Mouse (Mus musculus) 3134 (cell line): ENCODE data around the gene Dusp23.
A peak's percentile ranks its signal among the peaks of the same experiment; 100 is the strongest.

Source experiments
- DNase-seq: peaks from one replicate; pipeline ENCODE4 v3.0.0-alpha.2; 2011; ENCODE audit warnings: low spot score; ENCODE audit not compliant: insufficient read length; ENCODE audit errors: extremely low read depth

Gene Dusp23

DNA sequence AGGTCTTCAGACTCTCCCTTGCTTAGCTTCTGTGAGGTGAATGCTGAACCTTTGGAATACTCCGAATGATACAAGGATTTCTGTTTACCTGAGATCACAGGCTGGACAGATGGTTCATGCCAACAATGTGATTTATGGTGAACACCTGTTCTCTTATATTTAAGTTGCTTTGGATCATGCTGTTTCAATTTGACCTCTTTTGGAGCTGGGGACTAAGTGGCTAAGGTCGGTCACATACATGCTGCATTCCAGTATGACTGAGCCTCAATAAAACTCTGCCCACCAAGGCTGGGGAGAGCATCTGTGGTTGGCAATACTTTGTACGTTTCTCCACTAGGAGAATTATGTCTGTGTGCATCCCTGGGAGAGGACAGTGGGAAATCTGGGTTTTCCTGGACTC is 8.7 kb downstream of the Dusp23 start:
- DNase-seq = no peak

DNA sequence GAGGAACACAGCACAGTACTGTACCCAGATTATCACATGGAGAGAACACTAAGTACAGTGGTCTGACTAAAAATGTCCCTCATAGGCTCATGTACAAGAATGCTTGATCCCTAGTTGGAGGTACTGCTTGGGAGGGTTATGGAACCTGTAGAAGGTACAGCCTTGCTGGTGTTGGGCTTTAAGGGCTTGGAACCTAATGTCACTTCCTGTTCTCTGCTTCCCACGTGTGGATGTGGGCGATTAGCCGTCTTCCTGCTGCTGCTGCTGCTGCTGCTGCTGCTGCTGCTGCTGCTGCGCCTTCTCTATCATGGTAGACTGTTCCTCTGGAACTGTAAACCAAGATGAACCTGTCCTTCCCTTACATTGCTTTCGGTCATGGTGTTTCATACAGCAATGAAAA is 9.2 kb downstream of the Dusp23 start:
- DNase-seq = no peak

DNA sequence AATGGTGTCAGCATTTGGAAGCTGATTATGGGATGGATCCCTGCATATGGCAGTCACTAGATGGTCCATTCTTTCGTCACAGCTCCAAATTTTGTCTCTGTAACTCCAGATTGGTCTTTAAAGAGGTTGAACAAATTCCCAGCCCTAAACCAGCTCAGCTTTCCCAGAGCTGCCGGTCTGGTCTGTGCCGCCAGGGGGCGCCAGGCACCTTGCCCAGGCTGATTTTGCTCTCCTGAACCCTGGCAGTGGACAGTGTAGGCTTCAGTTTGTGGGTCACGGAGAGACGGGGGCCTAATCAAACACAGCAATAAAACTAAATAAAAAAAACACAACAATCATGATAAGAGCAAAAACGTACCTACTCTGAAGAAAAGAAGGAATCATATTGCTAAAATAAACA is 13.5 kb downstream of the Dusp23 start:
- DNase-seq = peak; percentile 37

DNA sequence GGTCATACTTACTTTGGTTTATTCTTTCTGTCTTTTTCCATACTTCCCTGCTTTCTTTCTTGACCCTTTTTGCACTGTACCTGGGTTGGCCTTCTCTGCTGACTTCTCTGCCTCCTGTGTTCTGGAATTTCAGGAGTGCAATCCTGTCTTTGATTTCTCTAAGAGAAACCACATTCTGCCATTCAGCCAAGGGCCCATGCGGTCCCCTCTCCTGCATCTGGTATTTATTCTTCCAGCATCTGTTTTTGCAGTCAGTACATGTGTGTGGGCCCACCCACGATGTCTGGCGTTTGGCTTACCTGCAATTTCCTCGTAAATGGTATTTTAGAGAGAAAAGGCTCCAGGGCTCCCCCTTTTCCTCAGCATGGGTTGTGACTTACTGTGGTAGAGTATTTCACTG is 14.6 kb downstream of the Dusp23 start:
- DNase-seq = no peak

DNA sequence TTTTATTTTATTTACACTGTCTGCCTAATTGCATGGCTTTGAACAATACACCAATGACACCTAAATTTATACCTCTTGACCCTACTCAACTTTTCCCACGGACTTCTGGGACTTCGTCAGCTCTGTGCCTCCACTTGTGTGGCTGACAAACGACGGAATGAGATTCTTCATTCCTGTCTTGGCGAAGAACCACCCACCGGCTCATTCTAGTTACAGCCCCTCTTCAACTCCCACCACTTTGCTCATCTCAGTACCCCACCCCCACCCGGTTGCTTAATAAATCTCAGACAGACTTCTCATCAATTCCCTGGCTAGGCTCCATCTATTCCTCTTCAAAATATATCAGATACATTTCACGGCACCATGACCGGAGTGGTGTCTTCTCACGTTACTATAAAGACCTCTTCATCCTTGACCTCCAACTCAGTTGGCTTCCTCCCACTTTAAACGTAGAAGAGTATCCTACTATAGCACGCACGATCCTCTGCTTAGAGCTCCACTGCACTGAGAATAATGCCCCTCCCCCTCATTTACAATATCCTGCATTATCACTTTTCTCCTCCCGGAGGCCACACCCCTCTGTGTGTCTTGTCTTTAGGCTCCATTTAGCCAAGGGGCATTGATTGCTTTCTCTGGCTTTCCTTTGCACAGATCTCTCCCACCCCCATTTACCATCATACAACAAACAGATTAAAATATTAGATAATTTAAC is 15.2 kb downstream of the Dusp23 start:
- DNase-seq = no peak

DNA sequence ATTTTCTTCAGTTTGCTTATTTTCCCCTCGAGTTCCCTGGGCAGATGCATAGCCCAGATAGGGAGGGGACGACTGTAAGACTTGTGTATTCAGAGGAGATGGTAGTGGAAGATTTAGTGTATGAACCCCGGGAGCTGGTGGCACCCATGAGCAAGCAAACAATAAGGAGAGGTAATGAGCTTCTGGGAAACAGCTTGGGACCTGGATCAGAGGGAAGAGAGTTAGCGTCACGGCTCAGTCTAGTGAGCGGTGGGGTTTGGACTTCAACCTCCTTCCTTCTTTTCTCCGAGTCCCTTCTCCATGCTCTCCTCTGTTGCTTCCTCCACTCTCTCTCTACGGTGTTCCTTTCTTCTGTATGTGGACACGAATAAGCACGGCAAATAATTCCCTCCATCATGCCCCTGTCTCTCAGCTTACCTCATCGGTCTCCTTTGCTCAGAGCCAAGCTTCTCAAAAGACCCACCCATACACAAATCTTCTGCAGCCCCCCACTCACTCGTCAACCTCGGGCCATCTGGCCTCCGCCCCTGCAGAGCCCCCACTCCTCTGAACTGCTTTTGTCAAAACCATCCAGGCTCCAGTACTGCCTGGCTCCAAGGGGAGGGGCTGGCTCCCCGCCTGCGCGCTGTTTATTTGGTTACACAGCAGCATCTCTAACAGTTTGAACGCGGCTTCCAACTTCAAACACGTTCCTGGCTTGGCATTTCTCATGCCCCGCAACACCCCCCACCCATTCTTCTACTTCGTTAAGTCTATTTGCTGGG is 16.0 kb downstream of the Dusp23 start:
- no peak for DNase-seq

DNA sequence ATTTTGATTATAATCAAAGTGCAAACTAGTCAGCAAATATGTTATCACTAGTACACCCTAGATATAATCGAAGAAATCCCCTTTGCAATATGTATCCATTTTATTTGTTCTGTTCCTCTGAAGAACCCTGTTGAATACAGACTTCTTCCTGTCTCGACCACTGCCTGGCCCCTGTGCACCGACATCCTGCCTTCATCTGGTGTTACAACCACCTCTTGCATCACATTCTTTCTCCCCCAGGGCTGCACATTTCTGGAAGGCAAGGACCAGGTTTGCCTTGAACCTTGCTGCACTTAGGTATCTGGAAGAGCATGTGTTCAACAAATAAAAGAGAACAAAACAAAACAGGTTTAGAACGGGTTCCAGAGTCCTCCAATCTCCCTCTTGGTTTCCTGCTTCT is 17.4 kb downstream of the Dusp23 start:
- DNase-seq = no peak

DNA sequence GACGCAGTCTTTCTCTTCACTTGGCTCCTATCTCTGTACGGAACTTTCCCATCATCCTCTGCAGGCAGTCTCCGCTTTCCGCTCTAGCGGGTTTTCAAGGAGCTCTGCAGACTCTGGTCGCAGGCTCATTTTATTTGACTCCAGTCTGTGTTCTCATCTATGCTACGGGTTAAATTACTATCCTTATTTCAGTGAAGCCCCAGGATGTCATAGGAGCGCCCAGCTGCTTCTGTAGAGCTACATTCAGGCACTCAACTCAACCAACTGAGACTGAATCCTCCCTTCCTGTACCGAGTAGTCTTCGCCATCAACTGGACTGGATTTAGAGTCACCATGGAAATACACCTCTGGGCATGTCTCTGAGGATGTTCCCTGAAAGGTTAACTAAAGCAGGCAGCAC is 18.1 kb downstream of the Dusp23 start:
- DNase-seq = no peak

DNA sequence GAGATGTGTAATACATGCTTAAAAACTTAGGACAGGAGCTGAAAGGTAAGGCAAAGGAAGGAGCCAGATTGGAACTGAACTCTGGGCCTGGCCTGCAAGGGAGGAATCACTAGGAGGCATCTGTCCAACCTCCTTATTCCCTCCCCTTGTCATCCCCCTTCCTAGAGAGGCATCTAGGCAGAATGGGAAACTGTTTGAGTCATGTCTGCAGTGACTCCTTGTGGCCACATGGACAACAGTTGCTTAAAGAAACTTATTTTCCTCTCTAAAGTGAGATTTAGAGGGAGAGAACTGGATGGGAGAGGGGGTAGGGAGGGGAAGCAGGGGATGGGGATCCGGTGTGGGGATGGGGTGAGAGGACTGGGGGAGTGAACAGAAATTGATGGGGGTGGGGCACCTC is 20.0 kb downstream of the Dusp23 start:
- DNase-seq = no peak

DNA sequence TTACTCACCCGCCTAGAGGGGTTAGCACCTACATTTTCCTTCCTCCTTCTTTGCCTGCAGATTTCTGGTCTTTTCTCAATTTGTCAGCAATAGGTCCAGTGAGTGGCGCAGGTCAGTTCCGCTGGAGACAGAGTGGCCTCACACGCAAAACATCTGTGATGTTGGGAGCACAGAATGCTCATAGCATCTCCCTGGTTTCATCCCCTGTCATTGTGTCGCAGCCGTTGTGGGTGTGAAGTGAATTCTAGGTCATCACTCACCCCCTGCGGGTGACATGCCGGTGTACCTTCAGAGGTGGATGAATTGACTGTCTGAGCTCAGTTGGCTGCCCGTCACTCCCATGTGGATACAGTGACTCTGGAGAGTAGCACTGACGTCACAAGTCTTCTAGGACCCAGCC is 21.5 kb downstream of the Dusp23 start:
- DNase-seq = no peak

DNA sequence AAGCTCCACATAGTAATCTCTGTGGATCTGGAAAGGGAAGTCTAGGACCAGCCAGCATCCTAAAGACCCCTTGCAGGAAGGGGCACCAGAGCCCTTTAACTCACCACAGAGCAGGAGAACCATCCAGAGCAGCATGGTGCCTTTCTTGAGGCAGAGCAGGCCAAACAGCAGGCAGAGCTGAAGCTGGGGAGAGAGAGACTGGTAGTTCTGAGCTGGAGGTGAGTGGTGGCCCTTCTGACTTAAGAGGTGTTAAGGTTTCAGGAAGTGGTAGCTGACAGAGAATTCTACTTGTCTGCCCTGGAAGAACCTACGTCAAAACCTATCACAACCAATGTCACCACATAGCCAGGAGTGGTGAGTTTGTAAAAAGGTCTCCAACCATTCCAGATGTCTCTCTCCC is 30.4 kb downstream of the Dusp23 start, which contains the start of gene Fcrl6:
Gene Fcrl6 (minus strand): TSS at position 226 of the 400 bp plus-strand sequence.
- DNase-seq = no peak

DNA sequence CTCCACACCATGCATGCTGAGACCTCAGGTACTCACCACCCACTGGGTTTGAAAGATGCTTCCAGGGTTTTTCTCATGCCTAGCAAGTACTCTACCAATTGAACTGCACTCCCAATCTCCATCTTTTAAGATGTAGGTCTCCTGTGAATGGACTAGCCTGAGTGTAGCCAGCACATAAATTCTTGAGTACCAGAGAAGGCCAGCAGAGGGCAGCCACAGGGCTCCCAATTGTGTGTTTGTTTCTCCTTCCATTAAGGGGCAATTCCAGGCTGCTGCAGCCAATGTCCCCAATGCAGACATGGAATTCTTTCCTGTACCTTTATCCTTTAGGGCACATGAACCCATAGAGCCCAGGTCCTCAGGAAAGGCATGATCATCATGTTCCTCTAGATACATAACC is 38.3 kb downstream of the Dusp23 start:
- DNase-seq = no peak

DNA sequence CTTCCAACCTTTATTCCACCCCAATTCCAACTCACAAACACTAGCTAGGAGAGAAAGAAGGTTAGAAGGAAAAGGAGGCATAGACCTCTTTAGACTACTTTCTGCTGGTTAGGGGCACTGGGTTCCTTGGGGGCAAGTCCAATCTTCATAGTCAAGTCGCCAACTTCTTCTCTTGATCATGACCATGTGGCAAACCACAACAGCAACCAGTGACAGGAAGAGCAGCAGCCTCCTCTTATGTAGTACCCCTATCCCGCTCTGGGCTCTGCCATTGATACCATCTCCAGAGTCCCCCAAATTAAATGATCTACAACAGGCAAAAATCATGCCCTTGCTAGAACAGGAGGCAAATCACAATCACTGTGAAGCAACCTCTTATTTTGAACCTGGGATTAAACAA is 38.8 kb downstream of the Dusp23 start:
- no peak for DNase-seq

DNA sequence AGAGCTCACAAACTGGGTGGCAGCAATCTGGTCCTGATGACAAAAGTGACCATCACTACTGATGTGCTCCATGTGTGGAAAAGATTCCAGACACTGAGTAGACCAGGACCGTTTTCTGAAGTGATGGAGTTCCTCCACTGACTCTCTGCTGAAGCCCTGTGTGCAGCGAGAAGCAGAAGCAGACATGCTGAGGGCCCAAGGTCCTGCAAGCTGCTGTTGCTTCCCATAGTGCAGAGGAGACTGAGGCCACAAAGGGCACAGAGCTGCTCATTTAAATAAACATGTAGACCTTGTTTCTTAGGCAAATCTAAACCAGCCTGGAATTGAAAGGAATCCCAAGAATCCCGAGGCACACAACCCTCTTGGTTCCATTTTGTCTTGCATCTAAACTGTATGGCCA is 39.4 kb downstream of the Dusp23 start:
- no peak for DNase-seq

DNA sequence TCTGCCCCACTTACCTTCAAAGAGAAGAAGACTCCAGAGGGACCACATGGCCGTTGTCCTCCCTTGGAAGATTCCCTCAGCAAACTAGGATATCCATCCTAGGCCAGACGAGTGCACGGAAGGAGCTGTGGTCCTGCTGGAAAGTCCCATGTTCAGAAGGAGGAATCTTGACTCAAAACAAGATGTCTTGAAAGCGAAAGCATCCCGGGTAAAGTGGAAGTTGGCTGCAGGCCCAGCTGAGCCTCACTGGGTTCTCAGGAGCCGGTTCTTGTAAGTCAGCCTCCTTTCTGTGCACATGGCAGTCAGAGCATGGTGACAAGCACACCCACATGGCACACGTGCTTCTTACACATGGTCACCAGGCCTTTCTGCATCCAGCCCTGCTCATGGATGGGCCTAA is 42.4 kb downstream of the Dusp23 start, which contains the start of gene Slamf8:
Gene Slamf8 (minus strand): TSS at position 184 of the 400 bp plus-strand sequence.
- peak; percentile 57 for DNase-seq

DNA sequence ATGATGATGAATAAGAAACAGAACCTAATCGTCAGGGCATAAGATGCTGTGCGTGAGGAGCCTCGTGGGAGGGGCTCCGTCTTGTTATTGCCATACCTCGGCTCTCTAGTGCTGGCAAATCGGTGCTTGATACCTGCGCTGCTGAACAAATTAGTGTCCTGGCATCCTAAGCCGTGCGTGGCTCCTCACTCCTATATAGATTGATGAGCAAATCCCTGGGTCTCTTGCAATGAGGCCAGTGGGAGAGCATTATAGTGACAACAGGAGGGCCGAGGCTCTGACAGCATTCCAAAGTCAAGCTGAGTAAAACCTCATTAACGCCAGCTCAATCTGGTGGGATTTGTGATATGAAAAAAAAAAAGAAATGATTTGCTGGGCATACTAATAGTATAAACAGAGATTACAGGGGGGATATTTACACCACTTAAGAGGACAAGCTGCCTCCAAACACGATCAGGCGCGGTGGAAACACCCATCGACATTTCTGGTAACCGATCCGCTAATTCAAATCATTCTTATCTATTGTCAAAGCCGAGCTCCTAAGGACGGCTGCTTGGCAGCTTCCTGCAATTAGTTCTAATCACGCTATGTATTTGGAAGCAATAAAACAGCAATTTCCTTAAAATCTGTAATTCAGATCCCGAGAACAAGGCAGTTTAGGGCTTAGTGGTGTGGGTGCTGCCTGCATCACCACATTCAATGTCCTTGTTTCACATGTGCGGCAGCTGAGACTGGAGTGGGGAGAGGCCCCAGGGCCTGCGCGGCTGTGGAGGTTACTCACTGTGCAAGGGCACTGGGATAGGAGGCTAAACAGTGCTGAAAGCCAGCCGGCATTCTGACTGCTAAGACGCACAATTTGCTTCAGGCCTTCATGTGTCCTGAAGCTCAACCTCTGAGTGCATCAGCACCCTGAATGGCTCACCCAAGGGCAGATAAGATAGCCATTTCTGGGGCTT is 46.9 kb downstream of the Dusp23 start:
- no peak for DNase-seq

DNA sequence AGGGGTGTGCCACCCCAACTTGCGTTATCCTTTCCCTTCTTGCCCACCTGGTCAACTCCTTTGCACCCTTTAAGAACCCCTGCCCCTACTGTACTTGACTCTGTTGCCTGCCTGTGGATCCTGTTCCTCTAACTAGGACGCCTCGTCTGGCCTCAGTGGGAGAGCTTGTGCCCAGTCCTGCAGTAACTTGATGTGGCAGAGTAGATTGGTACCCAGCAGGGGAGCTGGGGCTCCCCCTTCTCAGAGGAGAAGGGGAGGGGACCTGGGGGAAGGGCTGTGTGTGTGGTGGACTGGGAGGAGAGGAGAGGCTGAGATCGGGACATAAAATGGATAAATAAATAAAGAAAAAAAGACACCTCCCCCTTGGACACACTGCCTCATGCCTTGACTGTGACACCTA is 47.7 kb downstream of the Dusp23 start:
- DNase-seq = no peak

DNA sequence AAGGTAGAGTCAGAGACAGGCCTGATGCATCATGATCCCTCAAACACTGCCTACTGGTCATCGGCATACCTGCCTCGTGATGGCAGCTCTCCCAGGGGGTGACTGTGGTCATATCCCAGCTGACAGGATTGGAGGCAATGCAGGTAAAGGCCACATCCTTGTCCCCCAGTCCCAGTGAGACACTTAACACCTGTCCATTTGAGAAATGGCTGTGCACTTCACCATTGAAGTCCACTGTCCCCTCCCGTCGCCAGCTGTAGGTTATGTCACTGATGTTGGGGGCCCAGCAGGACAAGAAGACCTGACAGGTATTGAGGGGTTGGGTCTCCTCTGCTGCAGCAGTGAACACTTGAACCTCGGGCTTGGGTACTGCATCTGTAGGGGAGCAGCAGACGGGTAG is 48.5 kb downstream of the Dusp23 start:
- DNase-seq = no peak

DNA sequence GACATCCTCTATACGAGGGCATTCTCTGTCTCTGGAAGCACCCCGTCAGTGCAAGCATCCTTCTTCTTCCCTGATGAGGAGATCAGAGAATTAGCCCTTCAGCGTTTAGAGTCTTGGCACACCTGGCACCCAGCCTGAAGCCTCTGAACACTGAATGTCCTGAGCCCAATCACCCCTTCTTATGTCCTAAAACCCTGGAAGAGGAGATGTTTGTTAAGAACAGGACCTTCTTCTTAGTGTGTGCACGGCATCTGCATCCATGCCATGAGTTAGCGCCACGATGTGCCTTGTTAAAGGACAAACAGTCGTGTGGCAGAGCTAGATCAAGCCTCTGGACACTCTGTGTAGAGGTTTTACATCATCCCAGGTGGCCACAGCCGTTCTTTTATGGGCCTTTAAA is 50.3 kb downstream of the Dusp23 start:
- DNase-seq = no peak
